Mouse (Mus musculus): ENCODE results near the gene Gm21983. TPM values are rescaled to one million over a fixed set of nuclear protein-coding genes. Genes with fewer than 3 reads are reported as not detected.

The Gm21983 gene
- not detected in 4 replicates for total RNA-seq (2023)

GRCm38 (mm10) chr7:27180837-27181695, at the start of gene Gm21983, which contains the start of gene Mia:
Gene Gm21983, minus strand, starts transcription at chr7:27181086.
Gene Mia, minus strand, starts transcription at chr7:27181157.

GRCm38 (mm10) chr7:27228281-27228821, 47.5 kb upstream of the Gm21983 start, which contains the start of gene Itpkc:
Gene Itpkc, minus strand, starts transcription at chr7:27228661.

GRCm38 (mm10) chr7:27195681-27196611, 15.1 kb upstream of the Gm21983 start, which contains the start of the genes BC024978 and Snrpa:
Gene BC024978, plus strand, starts transcription at chr7:27195781.
Gene Snrpa, minus strand, starts transcription at chr7:27196271.

GRCm38 (mm10) chr7:27178324-27179216, 2.3 kb downstream of the Gm21983 start, which contains the start of gene Rab4b:
Gene Rab4b, minus strand, starts transcription at chr7:27178896.

GRCm38 (mm10) chr7:27166614-27167474, 14.0 kb downstream of the Gm21983 start, which contains the start of gene Egln2:
Gene Egln2, minus strand, starts transcription at chr7:27166802.

DNA sequence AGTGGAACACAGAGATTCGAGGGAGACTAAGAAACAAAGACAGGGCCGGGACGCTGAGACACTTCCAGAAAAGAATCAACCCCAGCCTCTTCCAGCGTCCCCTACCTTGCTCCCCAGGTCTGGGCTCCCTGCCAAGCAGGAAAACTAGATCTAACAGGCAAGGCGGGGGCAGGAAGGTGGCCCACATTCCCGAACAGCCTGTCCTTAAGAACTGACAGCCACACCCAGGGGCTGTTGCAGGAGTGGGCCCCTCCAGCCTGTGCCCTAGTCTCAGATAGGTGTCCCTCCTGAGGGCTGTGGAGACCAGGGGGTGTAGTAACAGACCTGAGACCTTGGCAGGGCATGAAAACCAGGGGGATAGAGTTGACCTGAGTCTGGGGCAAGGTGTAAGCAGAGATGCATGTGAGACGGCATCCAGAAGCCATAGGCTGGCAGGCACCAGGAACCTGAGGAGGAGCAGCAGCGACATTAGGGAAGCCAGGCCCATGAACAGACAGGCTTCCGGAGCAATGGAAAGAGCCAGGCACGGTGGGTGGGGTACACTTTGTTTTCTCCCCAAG, 27.6 kb downstream of the Gm21983 start, which contains the start of gene Cyp2t4:
Gene Cyp2t4, plus strand, starts transcription at position 510 of the 560 bp plus-strand sequence.

DNA sequence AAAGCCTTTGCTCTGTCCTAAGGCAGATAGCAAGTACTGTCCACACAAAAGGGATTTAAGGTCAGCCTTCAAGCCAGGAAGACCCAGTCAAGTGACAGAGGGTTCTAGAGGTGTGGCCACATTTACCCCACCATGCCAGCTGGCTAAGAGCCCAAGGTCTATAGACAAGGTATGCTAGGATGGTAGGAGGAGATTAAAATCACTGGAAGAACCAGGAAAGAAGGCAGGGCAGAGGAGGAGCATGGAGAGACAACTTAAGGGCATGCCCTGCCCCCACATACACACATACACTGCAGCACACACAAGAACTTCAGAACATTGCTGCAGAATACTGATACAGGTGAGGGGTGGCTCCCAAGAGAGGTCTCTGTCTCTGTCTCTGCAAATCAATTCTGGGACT, 61.2 kb downstream of the Gm21983 start, which contains the start of gene Cyp2f2:
Gene Cyp2f2, plus strand, starts transcription at position 234 of the 400 bp plus-strand sequence.

Other genes starting within 250 kb of the Gm21983 start
- not detected in 4 replicates for gene Cyp2a22, start 241.7 kb downstream of the Gm21983 start, total RNA-seq (2023)
- not detected in 4 replicates for gene Cyp2a12, start 152.0 kb downstream of the Gm21983 start, total RNA-seq (2023)
- gene Cyp2f2, start 61.2 kb downstream of the Gm21983 start, total RNA-seq (2023): not detected in 4 replicates
- not detected in 4 replicates for gene Cyp2t4, start 27.4 kb downstream of the Gm21983 start, total RNA-seq (2023)
- 177 to 204 TPM (median 188 TPM) in 4 replicates for gene Egln2, start 14.3 kb downstream of the Gm21983 start, total RNA-seq (2023)
- gene Rab4b, start 2.2 kb downstream of the Gm21983 start, total RNA-seq (2023): 147 to 182 TPM (median 171 TPM) in 4 replicates
- 1.1 to 3.3 TPM (median 1.2 TPM) in 3 of 4 replicates, not detected in the other for gene Mia, start 71 bp upstream of the Gm21983 start, total RNA-seq (2023)
- gene BC024978, start 14.7 kb upstream of the Gm21983 start, total RNA-seq (2023): 11.5 to 19.8 TPM (median 17.1 TPM) in 4 replicates
- 112 to 116 TPM (median 114 TPM) in 4 replicates for gene Snrpa, start 15.2 kb upstream of the Gm21983 start, total RNA-seq (2023)
- gene Itpkc, start 47.6 kb upstream of the Gm21983 start, total RNA-seq (2023): 18.8 to 22.0 TPM (median 20.4 TPM) in 4 replicates
- 24.1 to 29.2 TPM (median 27.8 TPM) in 4 replicates for gene Coq8b, start 51.9 kb upstream of the Gm21983 start, total RNA-seq (2023)
- gene Numbl, start 77.3 kb upstream of the Gm21983 start, total RNA-seq (2023): 1.4 to 2.6 TPM (median 2.1 TPM) in 4 replicates
- 0.83 to 1.2 TPM (median 1.0 TPM) in 4 replicates for gene Ltbp4, start 156.6 kb upstream of the Gm21983 start, total RNA-seq (2023)
- 85.2 to 97.4 TPM (median 91.1 TPM) in 4 replicates for gene Shkbp1, start 174.9 kb upstream of the Gm21983 start, total RNA-seq (2023)
- 7.5 to 14.1 TPM (median 9.1 TPM) in 3 of 4 replicates, not detected in the other for gene Gm20479, start 176.3 kb upstream of the Gm21983 start, total RNA-seq (2023)

All from B cell, adult 62 days (primary cell).